Mouse (Mus musculus): ENCODE results near the gene Cep170b.

DNA sequence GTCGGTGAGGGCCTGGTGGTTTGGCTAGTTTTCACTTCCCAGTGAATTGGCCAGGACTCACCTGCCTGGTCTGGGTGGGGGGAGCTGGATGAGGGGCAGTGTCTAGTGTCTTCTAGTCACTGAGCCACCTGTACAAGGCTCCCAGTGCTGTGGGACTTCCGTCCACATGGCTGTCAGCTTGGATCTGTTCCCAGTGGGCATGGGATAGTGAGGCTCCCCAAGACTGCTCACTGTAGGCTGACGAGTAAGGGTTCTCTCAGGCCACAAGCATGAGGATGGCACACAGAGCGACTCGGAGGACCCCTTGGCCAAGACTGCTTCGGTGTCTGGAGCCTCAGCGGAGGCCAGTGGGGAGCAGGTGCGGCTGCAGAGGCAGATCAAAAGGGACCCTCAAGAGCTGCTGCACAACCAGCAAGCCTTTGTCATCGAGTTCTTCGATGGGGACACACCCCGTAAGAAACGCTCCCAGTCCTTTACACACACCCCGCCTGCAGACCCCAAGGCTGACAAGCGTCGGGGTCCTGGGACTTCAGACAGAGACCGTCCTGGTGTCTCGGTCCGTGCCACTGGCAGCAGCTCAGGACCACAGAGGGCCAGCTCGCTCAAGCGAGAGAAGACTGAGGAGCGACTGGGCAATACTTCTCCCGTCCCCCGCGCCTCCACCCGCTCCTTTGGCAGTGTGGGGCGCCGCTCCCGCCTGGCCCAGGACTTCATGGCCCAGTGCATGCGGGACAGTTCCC lies 15.8 kb downstream of the Cep170b start:
- TF ChIP-seq HCFC1 (IDR thresholded peaks at IDR 0.05; ENCODE audit: borderline replicate concordance, insufficient read depth, low read length) (no peak), MAFK (IDR thresholded peaks at IDR 0.05; ENCODE audit: insufficient read depth, low read depth, low read length) (no peak)

Measured in ES-E14 (cell line).